Mouse (Mus musculus): Measurements from ENCODE around the gene Fzd7. TPM values are rescaled to one million over a fixed set of nuclear protein-coding genes. Genes with fewer than 3 reads are reported as not detected.

Gene Fzd7
- polyA plus RNA-seq, 1 experiment from 2014 or later = 5.4 TPM

DNA sequence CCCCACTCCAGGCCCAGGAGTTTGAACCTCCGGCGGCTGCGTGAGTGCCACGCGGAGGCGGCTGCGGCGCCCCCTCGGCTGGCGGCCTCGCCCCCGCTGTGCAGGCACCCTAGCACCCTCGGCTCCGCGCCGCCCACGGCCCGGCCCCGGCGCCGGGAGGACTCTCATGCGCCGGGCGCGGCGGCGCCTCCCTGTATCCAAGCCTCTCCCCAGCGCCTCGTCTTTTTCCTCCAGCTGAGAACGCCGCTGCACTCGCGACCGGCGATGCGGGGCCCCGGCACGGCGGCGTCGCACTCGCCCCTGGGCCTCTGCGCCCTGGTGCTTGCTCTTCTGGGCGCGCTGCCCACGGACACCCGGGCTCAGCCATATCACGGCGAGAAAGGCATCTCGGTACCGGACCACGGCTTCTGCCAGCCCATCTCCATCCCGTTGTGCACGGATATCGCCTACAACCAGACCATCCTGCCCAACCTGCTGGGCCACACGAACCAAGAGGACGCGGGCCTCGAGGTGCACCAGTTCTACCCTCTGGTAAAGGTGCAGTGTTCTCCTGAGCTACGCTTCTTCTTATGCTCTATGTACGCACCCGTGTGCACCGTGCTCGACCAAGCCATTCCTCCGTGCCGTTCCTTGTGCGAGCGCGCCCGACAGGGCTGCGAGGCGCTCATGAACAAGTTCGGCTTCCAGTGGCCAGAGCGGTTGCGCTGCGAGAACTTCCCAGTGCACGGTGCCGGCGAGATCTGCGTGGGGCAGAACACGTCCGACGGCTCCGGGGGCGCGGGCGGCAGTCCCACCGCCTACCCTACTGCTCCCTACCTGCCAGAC is 684 bp downstream of the Fzd7 start:
- H3K4me1 ChIP-seq (ENCODE audit: control insufficient read depth in 2 of 2, insufficient read depth in 2 of 2, low read length in 2 of 2) = peaks cover 16 to 24% of the 10 kb centered on the region in 2 experiments
- H3K9me3 ChIP-seq (ENCODE audit: control insufficient read depth, low read length) = no peaks in the 10 kb centered on the region
- peak overlapping the region; percentile 67 for H3K4me3 ChIP-seq (ENCODE audit: control insufficient read depth in 1 of 2, insufficient read depth in 1 of 2, low read depth in 1 of 2, low read length in 2 of 2)
- WGBS = under 1% methylated on average over 75 of the region's 88 CpGs
- H3K36me3 ChIP-seq (ENCODE audit: control insufficient read depth, insufficient read depth, low read length) = no peaks in the 10 kb centered on the region
- H3K9ac ChIP-seq (ENCODE audit: low read length) = peak overlapping the region; percentile 76
- peak overlapping the region; percentile 69 to 80 for H3K27ac ChIP-seq (replicated peaks in 1 of 2; ENCODE audit: control insufficient read depth in 1 of 2, insufficient read depth in 1 of 2, low read depth in 2 of 2, low read length in 2 of 2)
- H3K4me2 ChIP-seq (ENCODE audit: low read length) = peak overlapping the region; percentile 90
- no peak for ATAC-seq (ENCODE audit: insufficient number of reproducible peaks, insufficient read depth, low FRiP score, low read depth)
- peaks cover 20% of the 10 kb centered on the region for H3K27me3 ChIP-seq (ENCODE audit: control insufficient read depth, insufficient read depth, low read length)

DNA sequence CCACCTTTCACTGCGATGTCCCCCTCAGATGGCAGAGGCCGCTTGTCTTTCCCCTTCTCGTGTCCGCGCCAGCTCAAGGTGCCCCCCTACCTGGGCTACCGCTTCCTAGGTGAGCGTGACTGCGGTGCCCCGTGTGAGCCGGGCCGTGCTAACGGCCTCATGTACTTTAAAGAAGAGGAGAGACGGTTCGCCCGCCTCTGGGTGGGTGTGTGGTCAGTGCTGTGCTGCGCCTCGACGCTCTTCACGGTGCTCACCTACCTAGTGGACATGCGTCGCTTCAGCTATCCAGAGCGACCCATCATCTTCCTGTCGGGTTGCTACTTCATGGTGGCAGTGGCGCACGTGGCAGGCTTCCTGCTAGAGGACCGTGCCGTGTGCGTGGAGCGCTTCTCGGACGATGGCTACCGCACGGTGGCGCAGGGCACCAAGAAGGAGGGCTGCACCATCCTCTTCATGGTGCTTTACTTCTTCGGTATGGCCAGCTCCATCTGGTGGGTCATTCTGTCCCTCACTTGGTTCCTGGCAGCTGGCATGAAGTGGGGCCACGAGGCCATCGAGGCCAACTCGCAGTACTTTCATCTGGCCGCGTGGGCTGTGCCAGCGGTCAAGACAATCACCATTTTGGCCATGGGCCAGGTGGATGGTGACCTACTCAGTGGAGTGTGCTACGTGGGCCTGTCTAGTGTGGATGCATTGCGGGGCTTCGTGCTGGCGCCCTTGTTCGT is 1.5 kb downstream of the Fzd7 start:
- no peak for ATAC-seq (ENCODE audit: insufficient number of reproducible peaks, insufficient read depth, low FRiP score, low read depth)
- no peaks in the 10 kb centered on the region for H3K36me3 ChIP-seq (ENCODE audit: control insufficient read depth, insufficient read depth, low read length)
- 3% methylated on average over 44 of the region's 46 CpGs for WGBS
- H3K9me3 ChIP-seq (ENCODE audit: control insufficient read depth, low read length) = no peaks in the 10 kb centered on the region
- peak overlapping the region; percentile 67 for H3K4me3 ChIP-seq (ENCODE audit: control insufficient read depth in 1 of 2, insufficient read depth in 1 of 2, low read depth in 1 of 2, low read length in 2 of 2)
- H3K4me1 ChIP-seq (ENCODE audit: control insufficient read depth in 2 of 2, insufficient read depth in 2 of 2, low read length in 2 of 2) = peaks cover 16 to 31% of the 10 kb centered on the region in 2 experiments
- peak overlapping the region; percentile 90 for H3K4me2 ChIP-seq (ENCODE audit: low read length)
- H3K27ac ChIP-seq (replicated peaks in 1 of 2; ENCODE audit: control insufficient read depth in 1 of 2, insufficient read depth in 1 of 2, low read depth in 2 of 2, low read length in 2 of 2) = no peak overlapping the region
- H3K27me3 ChIP-seq (ENCODE audit: control insufficient read depth, insufficient read depth, low read length) = peaks cover 20% of the 10 kb centered on the region
- peak overlapping the region; percentile 76 for H3K9ac ChIP-seq (ENCODE audit: low read length)

DNA sequence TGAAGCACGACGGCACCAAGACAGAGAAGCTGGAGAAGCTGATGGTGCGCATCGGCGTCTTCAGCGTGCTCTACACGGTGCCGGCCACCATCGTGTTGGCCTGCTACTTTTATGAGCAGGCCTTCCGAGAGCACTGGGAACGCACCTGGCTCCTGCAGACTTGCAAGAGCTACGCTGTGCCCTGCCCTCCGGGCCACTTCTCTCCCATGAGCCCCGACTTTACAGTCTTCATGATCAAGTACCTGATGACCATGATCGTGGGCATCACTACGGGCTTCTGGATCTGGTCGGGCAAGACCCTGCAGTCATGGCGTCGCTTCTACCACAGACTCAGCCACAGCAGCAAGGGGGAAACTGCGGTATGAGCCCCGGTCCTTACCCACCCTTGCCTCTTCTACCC is 2.1 kb downstream of the Fzd7 start:
- H3K4me2 ChIP-seq (ENCODE audit: low read length) = peak overlapping the region; percentile 90
- peak overlapping the region; percentile 47; the same call in 1 of the 2 replicates for H3K9ac ChIP-seq (ENCODE audit: low read length)
- no peaks in the 10 kb centered on the region for H3K36me3 ChIP-seq (ENCODE audit: control insufficient read depth, insufficient read depth, low read length)
- no peak overlapping the region; a peak in 1 of 4 replicates for H3K27ac ChIP-seq (replicated peaks in 1 of 2; ENCODE audit: control insufficient read depth in 1 of 2, insufficient read depth in 1 of 2, low read depth in 2 of 2, low read length in 2 of 2)
- peaks cover 20% of the 10 kb centered on the region for H3K27me3 ChIP-seq (ENCODE audit: control insufficient read depth, insufficient read depth, low read length)
- H3K4me3 ChIP-seq (ENCODE audit: control insufficient read depth in 1 of 2, insufficient read depth in 1 of 2, low read depth in 1 of 2, low read length in 2 of 2) = peak overlapping the region; percentile 67
- 21% methylated on average over 21 of the region's 21 CpGs for WGBS
- no peak for ATAC-seq (ENCODE audit: insufficient number of reproducible peaks, insufficient read depth, low FRiP score, low read depth)
- peaks cover 18 to 38% of the 10 kb centered on the region in 2 experiments for H3K4me1 ChIP-seq (ENCODE audit: control insufficient read depth in 2 of 2, insufficient read depth in 2 of 2, low read length in 2 of 2)
- H3K9me3 ChIP-seq (ENCODE audit: control insufficient read depth, low read length) = no peaks in the 10 kb centered on the region

DNA sequence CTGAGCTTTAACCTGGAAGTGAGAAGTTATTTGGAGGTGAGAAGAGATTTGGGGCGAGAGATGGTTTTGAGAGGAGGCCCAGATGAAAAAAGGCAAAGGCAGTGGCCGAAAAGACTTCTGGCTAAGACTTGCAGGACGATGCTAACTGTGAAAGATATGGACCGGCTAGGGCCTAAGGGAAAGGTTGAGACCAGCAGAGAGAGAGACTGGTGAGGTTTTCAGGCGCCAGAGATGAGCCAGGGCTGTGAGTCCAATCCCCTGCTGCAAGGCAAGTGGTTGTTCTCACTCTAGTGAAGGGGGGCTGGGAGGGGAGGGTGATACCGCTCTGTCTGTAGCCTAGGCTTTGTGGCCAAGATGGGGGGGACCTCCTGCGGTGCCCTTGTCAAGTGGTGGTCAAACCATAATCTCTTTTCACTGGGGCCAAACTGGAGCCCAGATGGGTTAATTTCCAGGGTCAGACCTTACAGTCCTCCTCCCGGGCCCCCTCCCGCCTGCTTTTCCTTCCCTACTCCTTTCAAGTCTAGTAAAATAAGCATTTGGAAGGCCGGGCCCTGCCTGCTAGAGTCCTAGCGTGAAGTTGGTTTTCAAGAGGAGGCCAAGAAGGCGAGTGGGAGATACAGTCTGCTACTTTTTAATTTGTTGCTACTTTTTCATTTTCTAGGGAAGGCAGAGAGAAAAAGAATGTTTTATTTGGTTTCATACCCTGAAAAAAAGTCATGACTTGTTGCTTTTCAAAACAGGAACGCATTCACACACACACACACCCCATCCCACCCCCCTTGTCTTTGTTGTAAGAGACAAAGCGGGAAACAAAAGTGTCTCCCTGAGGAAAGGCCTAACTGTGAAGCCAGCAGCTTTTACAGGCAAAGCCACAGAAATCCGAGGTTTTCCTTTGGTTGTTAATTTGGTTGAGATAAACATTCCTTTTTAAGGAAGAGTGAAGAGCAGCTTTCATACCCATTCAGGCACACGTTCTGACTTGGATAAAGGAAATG is 2.9 kb downstream of the Fzd7 start:
- 50% methylated on average over 16 of the region's 16 CpGs for WGBS
- peaks cover 20% of the 10 kb centered on the region for H3K27me3 ChIP-seq (ENCODE audit: control insufficient read depth, insufficient read depth, low read length)
- no peak overlapping the region; a peak in 1 of 4 replicates for H3K27ac ChIP-seq (replicated peaks in 1 of 2; ENCODE audit: control insufficient read depth in 1 of 2, insufficient read depth in 1 of 2, low read depth in 2 of 2, low read length in 2 of 2)
- peak overlapping the region; percentile 47; the same call in 1 of the 2 replicates for H3K9ac ChIP-seq (ENCODE audit: low read length)
- H3K9me3 ChIP-seq (ENCODE audit: control insufficient read depth, low read length) = no peaks in the 10 kb centered on the region
- H3K4me3 ChIP-seq (ENCODE audit: control insufficient read depth in 1 of 2, insufficient read depth in 1 of 2, low read depth in 1 of 2, low read length in 2 of 2) = peak overlapping the region; percentile 67
- no peak for ATAC-seq (ENCODE audit: insufficient number of reproducible peaks, insufficient read depth, low FRiP score, low read depth)
- H3K4me1 ChIP-seq (ENCODE audit: control insufficient read depth in 2 of 2, insufficient read depth in 2 of 2, low read length in 2 of 2) = peaks cover 19 to 39% of the 10 kb centered on the region in 2 experiments
- H3K4me2 ChIP-seq (ENCODE audit: low read length) = peak overlapping the region; percentile 90
- no peaks in the 10 kb centered on the region for H3K36me3 ChIP-seq (ENCODE audit: control insufficient read depth, insufficient read depth, low read length)

DNA sequence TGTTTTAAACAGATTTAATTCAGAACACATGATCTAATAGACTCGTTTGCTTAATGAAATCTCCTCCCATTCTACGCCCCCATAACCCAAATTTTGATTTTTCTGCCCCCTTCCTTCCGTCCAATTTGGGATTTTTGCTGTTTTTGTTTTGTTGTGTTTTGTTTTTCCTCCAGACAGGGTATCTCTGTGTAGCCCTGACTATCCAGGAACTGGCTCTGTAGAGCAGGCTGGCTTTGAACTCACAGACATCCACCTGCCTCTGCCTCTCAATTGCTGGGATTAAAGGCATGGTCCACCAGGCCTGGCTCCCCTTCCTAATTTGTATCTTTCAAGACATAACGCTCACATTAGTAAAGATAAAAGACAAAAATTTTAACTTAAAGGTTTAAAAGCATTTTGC is 3.6 kb downstream of the Fzd7 start:
- peaks cover 20% of the 10 kb centered on the region for H3K27me3 ChIP-seq (ENCODE audit: control insufficient read depth, insufficient read depth, low read length)
- peaks cover 18 to 37% of the 10 kb centered on the region in 2 experiments for H3K4me1 ChIP-seq (ENCODE audit: control insufficient read depth in 2 of 2, insufficient read depth in 2 of 2, low read length in 2 of 2)
- peak overlapping the region; percentile 90 for H3K4me2 ChIP-seq (ENCODE audit: low read length)
- H3K36me3 ChIP-seq (ENCODE audit: control insufficient read depth, insufficient read depth, low read length) = no peaks in the 10 kb centered on the region
- H3K27ac ChIP-seq (replicated peaks in 1 of 2; ENCODE audit: control insufficient read depth in 1 of 2, insufficient read depth in 1 of 2, low read depth in 2 of 2, low read length in 2 of 2) = no peak overlapping the region
- no peak overlapping the region for H3K9ac ChIP-seq (ENCODE audit: low read length)
- H3K4me3 ChIP-seq (ENCODE audit: control insufficient read depth in 1 of 2, insufficient read depth in 1 of 2, low read depth in 1 of 2, low read length in 2 of 2) = no peak overlapping the region
- no peak for ATAC-seq (ENCODE audit: insufficient number of reproducible peaks, insufficient read depth, low FRiP score, low read depth)
- H3K9me3 ChIP-seq (ENCODE audit: control insufficient read depth, low read length) = no peaks in the 10 kb centered on the region
- 80% methylated on average over 4 of the region's 4 CpGs for WGBS

DNA sequence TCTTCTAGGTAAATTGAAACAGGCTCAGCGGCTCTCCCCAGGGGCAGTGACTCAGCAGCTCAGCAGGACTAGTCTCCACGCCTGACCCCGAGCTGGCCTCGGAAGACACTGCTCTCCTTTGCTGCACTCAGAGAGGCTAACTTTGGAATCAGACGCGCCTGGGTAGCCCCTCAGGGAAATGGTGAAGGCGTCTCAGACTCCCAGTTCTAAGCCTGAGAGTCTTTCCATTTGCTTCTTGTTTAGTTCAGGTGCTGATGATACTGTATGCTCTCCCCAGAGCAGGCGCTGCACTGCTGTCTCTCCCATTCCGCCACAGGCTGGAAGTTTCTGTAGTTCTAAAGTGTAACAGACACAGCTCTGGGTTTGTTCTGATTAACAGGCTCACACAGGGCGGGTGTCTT is 5.4 kb downstream of the Fzd7 start:
- peaks cover 16 to 32% of the 10 kb centered on the region in 2 experiments for H3K4me1 ChIP-seq (ENCODE audit: control insufficient read depth in 2 of 2, insufficient read depth in 2 of 2, low read length in 2 of 2)
- WGBS = 7% methylated on average over 10 of the region's 10 CpGs
- ATAC-seq (ENCODE audit: insufficient number of reproducible peaks, insufficient read depth, low FRiP score, low read depth) = no peak
- peak overlapping the region; percentile 12; the same call in 1 of the 2 replicates for H3K9ac ChIP-seq (ENCODE audit: low read length)
- no peaks in the 10 kb centered on the region for H3K36me3 ChIP-seq (ENCODE audit: control insufficient read depth, insufficient read depth, low read length)
- H3K27ac ChIP-seq (replicated peaks in 1 of 2; ENCODE audit: control insufficient read depth in 1 of 2, insufficient read depth in 1 of 2, low read depth in 2 of 2, low read length in 2 of 2) = peak overlapping the region; percentile 19 to 56; a peak in 2 of 4 replicates
- peak overlapping the region; percentile 16 to 17; a peak in 2 of 4 replicates for H3K4me3 ChIP-seq (ENCODE audit: control insufficient read depth in 1 of 2, insufficient read depth in 1 of 2, low read depth in 1 of 2, low read length in 2 of 2)
- H3K4me2 ChIP-seq (ENCODE audit: low read length) = peak overlapping the region; percentile 53
- no peaks in the 10 kb centered on the region for H3K9me3 ChIP-seq (ENCODE audit: control insufficient read depth, low read length)
- peaks cover 20% of the 10 kb centered on the region for H3K27me3 ChIP-seq (ENCODE audit: control insufficient read depth, insufficient read depth, low read length)

GRCm38 (mm10) chr1:59488481-59488880 is 6.3 kb downstream of the Fzd7 start:
- no peak for ATAC-seq (ENCODE audit: insufficient number of reproducible peaks, insufficient read depth, low FRiP score, low read depth)
- no peak overlapping the region for H3K27ac ChIP-seq (replicated peaks in 1 of 2; ENCODE audit: control insufficient read depth in 1 of 2, insufficient read depth in 1 of 2, low read depth in 2 of 2, low read length in 2 of 2)
- H3K4me3 ChIP-seq (ENCODE audit: control insufficient read depth in 1 of 2, insufficient read depth in 1 of 2, low read depth in 1 of 2, low read length in 2 of 2) = no peak overlapping the region
- WGBS = 54% methylated on average over 4 of the region's 4 CpGs
- no peak overlapping the region for H3K4me2 ChIP-seq (ENCODE audit: low read length)
- H3K4me1 ChIP-seq (ENCODE audit: control insufficient read depth in 2 of 2, insufficient read depth in 2 of 2, low read length in 2 of 2) = peaks cover 16 to 29% of the 10 kb centered on the region in 2 experiments
- peaks cover 14% of the 10 kb centered on the region for H3K27me3 ChIP-seq (ENCODE audit: control insufficient read depth, insufficient read depth, low read length)
- H3K9ac ChIP-seq (ENCODE audit: low read length) = no peak overlapping the region
- H3K36me3 ChIP-seq (ENCODE audit: control insufficient read depth, insufficient read depth, low read length) = no peaks in the 10 kb centered on the region
- H3K9me3 ChIP-seq (ENCODE audit: control insufficient read depth, low read length) = no peaks in the 10 kb centered on the region

Data from heart, embryonic 14.5 days (tissue).